7 mouse cellular contexts compared by ENCODE assay signal in genomic region chr12:30596818-30597407, GRCm38 (mm10).
DNase-seq lines count a peak whose midpoint lies in the region.

No protein-coding gene starts in this region.

- peak; percentile 21 to 25 for DNase-seq in CD8-positive naive resting alpha-beta T cell, adult 2 months (ENCODE audit: low read depth in 2 of 2, low spot score in 2 of 2)
- peak; percentile 67 for DNase-seq in MN1 (ENCODE audit: low spot score)
- DNase-seq in cerebellum, adult 9-11 months = peak; percentile 43
- DNase-seq in frontal cortex, postnatal 36 days (ENCODE audit: low spot score in 2 of 2) = peak; percentile 40 to 66
- peak; percentile 45 to 51 for DNase-seq in kidney, postnatal 25 days
- peak; percentile 53 for DNase-seq in lung, postnatal 14 days
- peak; percentile 70 for DNase-seq in right cerebral cortex, adult 18-20 months

Comparison
In these comparisons a context has a peak if more than half of its experiments do, and no peak if none do; other contexts are left out.
1. Peak in every context shown above with its lines: DNase-seq.